Mouse (Mus musculus) gastrocnemius, postnatal 36 days (tissue): ENCODE measurements around the gene St6galnac5. TPM values are rescaled to one million over a fixed set of nuclear protein-coding genes. Genes with fewer than 3 reads are reported as not detected.
"Not testable (repeated sequence)": the region's sequence is repeated elsewhere in the genome, so short reads cannot be mapped to it uniquely, and the experiment has no call there.

Experiments used
- DNase-seq, 2 experiments: peaks; one replicate each; pipeline ENCODE4 v3.0.0; 2022
- intact Hi-C: fragments of 180-260 bp; cut with DNase I; formaldehyde crosslinking; loops from one replicate; pipeline ENCODE4 v1.15.1; 2025
- total RNA-seq, 2 experiments: library from RNA; stranded (reverse); gene quantifications; 2 replicates each; pipeline ENCODE4 v1.2.3; 2021

Gene St6galnac5
- total RNA-seq, 2 experiments from 2014 or later: 0.05 to 0.12 TPM

GRCm38 (mm10) chr3:152820406-152820805 is 161.6 kb downstream of the St6galnac5 start:
- intact Hi-C loops: no loop called here
- no peak for DNase-seq

- DNase-seq: no peak
- intact Hi-C loops: no loop called here
Measured at GRCm38 (mm10) chr3:152815110-152815509, 166.9 kb downstream of the St6galnac5 start.

- intact Hi-C loops: no loop called here
- DNase-seq: no peak
Measured at GRCm38 (mm10) chr3:152813905-152814304, 168.1 kb downstream of the St6galnac5 start.

- intact Hi-C loops: no loop called here
- DNase-seq: no peak
Measured at GRCm38 (mm10) chr3:152799738-152800431, 182.2 kb downstream of the St6galnac5 start.

- DNase-seq: no peak
- intact Hi-C loops: no loop called here
Measured at GRCm38 (mm10) chr3:152797354-152797753, 184.7 kb downstream of the St6galnac5 start.

- DNase-seq: no peak
- intact Hi-C loops: no loop called here
Measured at GRCm38 (mm10) chr3:152796216-152796615, 185.8 kb downstream of the St6galnac5 start.

- intact Hi-C loops: no loop called here
- no peak for DNase-seq
Measured at GRCm38 (mm10) chr3:152793006-152793405, 189.0 kb downstream of the St6galnac5 start.

GRCm38 (mm10) chr3:152792601-152793000 is 189.4 kb downstream of the St6galnac5 start:
- intact Hi-C loops: no loop called here
- no peak for DNase-seq

- not testable (repeated sequence) for DNase-seq
- intact Hi-C loops: loop anchor here (10.0 kb wide), 1 partner anchor 176 kb away; no protein-coding TSS in a partner anchor
Measured at GRCm38 (mm10) chr3:152788301-152788953, 193.6 kb downstream of the St6galnac5 start.

- DNase-seq: not testable (repeated sequence)
- intact Hi-C loops: loop anchor here (5.0 to 10.0 kb wide), 2 partner anchors 180 to 718 kb away; no protein-coding TSS in a partner anchor
Measured at GRCm38 (mm10) chr3:152784353-152784752, 197.7 kb downstream of the St6galnac5 start.

GRCm38 (mm10) chr3:152783792-152784191 is 198.3 kb downstream of the St6galnac5 start:
- peak; percentile 38 to 41 for DNase-seq
- intact Hi-C loops: loop anchor here (5.0 to 10.0 kb wide), 2 partner anchors 181 to 719 kb away; no protein-coding TSS in a partner anchor

GRCm38 (mm10) chr3:152779819-152780218 is 202.2 kb downstream of the St6galnac5 start:
- DNase-seq: no peak
- intact Hi-C loops: loop anchor here (5.0 to 10.0 kb wide), 2 partner anchors 185 to 722 kb away; no protein-coding TSS in a partner anchor

- intact Hi-C loops: no loop called here
- no peak for DNase-seq
Measured at GRCm38 (mm10) chr3:152776872-152777540, 205.0 kb downstream of the St6galnac5 start.

GRCm38 (mm10) chr3:152776363-152776762 is 205.7 kb downstream of the St6galnac5 start:
- intact Hi-C loops: no loop called here
- DNase-seq: no peak

GRCm38 (mm10) chr3:152770056-152770455 is 212.0 kb downstream of the St6galnac5 start:
- intact Hi-C loops: no loop called here
- no peak for DNase-seq

- intact Hi-C loops: loop anchor here (5.0 kb wide), 1 partner anchor 885 kb away; no protein-coding TSS in a partner anchor
- DNase-seq: no peak
Measured at GRCm38 (mm10) chr3:152767485-152767884, 214.6 kb downstream of the St6galnac5 start.
